Mouse (Mus musculus) left cerebral cortex, adult 8-10 months (tissue): ENCODE measurements around the gene Tnrc6a. TPM values are rescaled to one million over a fixed set of nuclear protein-coding genes. Genes with fewer than 3 reads are reported as not detected.

Source experiments
- DNase-seq, 2 experiments: peaks; one replicate each; pipeline ENCODE4 v3.0.0; 2022; ENCODE audit warnings: low spot score in 2 of 2
- total RNA-seq, 4 experiments: library from RNA; stranded (reverse); gene quantifications; 2 replicates each; pipeline ENCODE4 v1.2.4; 2022

Tnrc6a gene
- total RNA-seq, 4 experiments from 2014 or later = 57.3 to 66.6 (median 61.9) TPM

- no peak for DNase-seq
These were observed 64.8 kb downstream of the Tnrc6a start for GRCm38 (mm10) chr7:123188462-123188861.

- no peak for DNase-seq
These were observed 66.1 kb downstream of the Tnrc6a start for GRCm38 (mm10) chr7:123189762-123190161.

GRCm38 (mm10) chr7:123191731-123192130 lies 68.0 kb downstream of the Tnrc6a start:
- DNase-seq = no peak

- no peak for DNase-seq
These were observed 69.5 kb downstream of the Tnrc6a start for GRCm38 (mm10) chr7:123193201-123193600.

- no peak for DNase-seq
These were observed 71.0 kb downstream of the Tnrc6a start for GRCm38 (mm10) chr7:123194696-123195095.

GRCm38 (mm10) chr7:123196432-123196831 lies 72.7 kb downstream of the Tnrc6a start:
- DNase-seq = no peak

GRCm38 (mm10) chr7:123198695-123199094 lies 75.0 kb downstream of the Tnrc6a start:
- no peak for DNase-seq

- no peak for DNase-seq
These were observed 75.5 kb downstream of the Tnrc6a start for GRCm38 (mm10) chr7:123199151-123199550.

- DNase-seq = no peak
These were observed 76.0 kb downstream of the Tnrc6a start for GRCm38 (mm10) chr7:123199656-123200206.

- DNase-seq = no peak
These were observed 77.0 kb downstream of the Tnrc6a start for GRCm38 (mm10) chr7:123200722-123201121.

- DNase-seq = peak in 1 of 2 experiments; percentile 37
These were observed 81.6 kb downstream of the Tnrc6a start for GRCm38 (mm10) chr7:123205261-123205660.

- no peak for DNase-seq
These were observed 83.9 kb downstream of the Tnrc6a start for GRCm38 (mm10) chr7:123207561-123207960.

- DNase-seq = no peak
These were observed 86.2 kb downstream of the Tnrc6a start for GRCm38 (mm10) chr7:123209864-123210263.

GRCm38 (mm10) chr7:123211461-123211860 lies 87.8 kb downstream of the Tnrc6a start:
- DNase-seq = no peak

GRCm38 (mm10) chr7:123212316-123212715 lies 88.6 kb downstream of the Tnrc6a start:
- no peak for DNase-seq

GRCm38 (mm10) chr7:123214365-123215075 lies 90.8 kb downstream of the Tnrc6a start, which contains the start of gene Slc5a11:
Gene Slc5a11 (plus strand): TSS chr7:123214780.
- DNase-seq = no peak

- DNase-seq = no peak
These were observed 91.5 kb downstream of the Tnrc6a start for GRCm38 (mm10) chr7:123215138-123215537.

- no peak for DNase-seq
These were observed 94.0 kb downstream of the Tnrc6a start for GRCm38 (mm10) chr7:123217448-123218354.

- DNase-seq = peak in 1 of 2 experiments; percentile 62
These were observed 94.9 kb downstream of the Tnrc6a start for GRCm38 (mm10) chr7:123218620-123219019.

- DNase-seq = peak in 1 of 2 experiments; percentile 29
These were observed 96.3 kb downstream of the Tnrc6a start for GRCm38 (mm10) chr7:123219781-123220632.

GRCm38 (mm10) chr7:123220633-123220942 lies 96.9 kb downstream of the Tnrc6a start:
- no peak for DNase-seq
